Mouse (Mus musculus): ENCODE results near the gene Cabp2.
"Not testable (repeated sequence)": the region's sequence is repeated elsewhere in the genome, so short reads cannot be mapped to it uniquely, and the experiment has no call there.

Gene Cabp2

DNA sequence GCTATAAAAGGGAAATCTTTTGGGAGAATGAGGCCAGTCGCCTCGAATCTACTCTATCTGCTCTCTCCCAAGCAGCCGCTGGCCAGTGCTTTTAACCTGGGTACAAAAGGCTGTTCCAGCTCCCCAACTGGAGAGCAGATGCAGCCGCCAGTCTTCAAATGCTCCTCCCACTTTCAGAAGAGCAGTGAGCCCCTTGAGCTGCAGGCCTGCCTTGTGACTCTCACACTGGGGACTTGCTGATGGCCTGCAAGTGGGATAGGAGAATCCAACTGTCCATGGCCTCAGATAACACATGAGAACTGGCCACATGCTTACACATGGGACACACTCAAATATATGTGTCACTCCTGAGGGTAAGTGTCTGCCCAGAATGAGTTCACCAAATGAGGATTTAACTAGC is 24.7 kb upstream of the Cabp2 start:
- no peak for DNase-seq

DNA sequence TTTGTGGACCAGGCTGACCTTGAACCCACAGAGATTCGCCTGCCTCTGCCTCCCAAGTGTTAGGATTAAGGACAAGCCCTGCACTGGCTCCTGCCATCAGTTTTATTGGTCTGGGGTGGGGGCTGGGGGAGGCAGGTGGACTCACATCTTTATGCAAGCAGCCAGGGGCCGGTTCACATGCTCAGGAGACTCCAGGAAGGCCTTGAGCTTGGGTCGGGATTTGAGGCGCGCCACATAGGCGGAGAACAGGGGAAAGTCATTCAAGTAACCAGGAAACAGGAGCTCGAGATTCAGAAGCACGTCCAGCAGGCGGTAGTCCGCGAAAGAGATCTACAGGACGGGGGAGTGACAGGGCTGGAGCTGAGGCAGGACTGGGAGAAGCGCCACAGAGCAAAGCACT is 24.0 kb upstream of the Cabp2 start:
- no peak for DNase-seq

DNA sequence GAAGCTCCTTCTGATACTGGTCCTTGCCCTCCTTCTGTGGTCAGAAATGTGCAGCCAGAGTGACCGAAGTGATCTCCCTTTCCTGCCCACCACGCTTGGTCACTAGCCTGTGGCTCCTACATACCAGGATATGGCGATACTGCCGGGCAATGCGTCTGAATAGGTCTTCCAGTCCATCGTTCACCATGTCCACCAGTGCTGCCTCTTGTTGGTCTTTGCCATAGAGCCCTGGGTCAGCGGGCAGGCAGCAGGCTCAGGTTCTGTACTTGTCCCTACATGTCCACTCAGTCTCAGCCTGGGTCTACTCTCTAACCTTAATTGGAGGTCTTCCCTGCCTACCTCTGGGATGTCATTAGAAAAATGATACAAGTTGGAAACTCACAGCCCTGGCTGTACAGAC is 23.4 kb upstream of the Cabp2 start:
- DNase-seq, result no peak

GRCm38 (mm10) chr19:4058581-4058980 is 22.8 kb upstream of the Cabp2 start:
- no peak for DNase-seq

- DNase-seq, result no peak
Observed at GRCm38 (mm10) chr19:4059069-4059740, 22.2 kb upstream of the Cabp2 start, which contains the start of gene Gstp3. Gene Gstp3, minus strand, starts transcription at chr19:4059569.

DNA sequence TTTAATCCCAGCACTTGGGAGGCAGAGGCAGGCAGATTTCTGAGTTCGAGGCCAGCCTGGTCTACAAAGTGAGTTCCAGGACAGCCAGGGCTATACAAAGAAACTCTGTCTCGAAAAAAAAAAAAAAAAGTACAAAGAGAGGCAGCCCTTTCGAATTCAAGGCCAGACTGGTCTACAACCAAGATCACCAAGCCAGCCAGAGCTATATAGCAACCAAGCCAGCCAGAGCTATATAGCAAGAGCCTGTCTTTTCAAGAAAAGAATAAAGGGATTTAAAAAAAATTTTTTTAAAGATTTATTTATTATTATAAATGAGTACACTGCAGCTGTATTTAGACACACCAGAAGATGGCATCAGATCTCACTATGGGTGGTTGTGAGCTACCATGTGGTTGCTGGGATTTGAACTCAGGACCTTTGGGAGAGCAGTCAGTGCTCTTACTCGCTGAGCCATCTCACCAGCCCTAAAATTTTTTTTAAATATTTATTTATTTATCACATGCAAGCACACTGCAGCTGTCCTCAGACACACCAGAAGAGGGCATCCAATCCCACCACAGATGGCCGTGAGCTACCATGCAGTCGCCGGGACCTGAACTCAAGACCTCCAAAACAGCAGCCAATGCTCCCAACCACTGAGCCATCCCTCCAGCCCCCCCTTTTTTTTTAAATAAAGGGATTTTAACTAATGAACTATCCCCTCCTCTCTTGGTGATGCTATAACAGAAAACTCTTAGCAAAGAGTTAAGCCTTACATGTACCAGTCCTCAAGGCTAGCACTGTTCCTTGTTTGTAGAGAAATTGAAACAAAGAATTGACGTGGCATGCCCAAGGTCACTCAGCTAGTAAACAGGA is 21.1 kb upstream of the Cabp2 start:
- DNase-seq, result not testable (repeated sequence)

GRCm38 (mm10) chr19:4060899-4061465 is 20.4 kb upstream of the Cabp2 start:
- DNase-seq, result no peak

- not testable (repeated sequence) for DNase-seq
Observed at GRCm38 (mm10) chr19:4063357-4063756, 18.0 kb upstream of the Cabp2 start.

DNA sequence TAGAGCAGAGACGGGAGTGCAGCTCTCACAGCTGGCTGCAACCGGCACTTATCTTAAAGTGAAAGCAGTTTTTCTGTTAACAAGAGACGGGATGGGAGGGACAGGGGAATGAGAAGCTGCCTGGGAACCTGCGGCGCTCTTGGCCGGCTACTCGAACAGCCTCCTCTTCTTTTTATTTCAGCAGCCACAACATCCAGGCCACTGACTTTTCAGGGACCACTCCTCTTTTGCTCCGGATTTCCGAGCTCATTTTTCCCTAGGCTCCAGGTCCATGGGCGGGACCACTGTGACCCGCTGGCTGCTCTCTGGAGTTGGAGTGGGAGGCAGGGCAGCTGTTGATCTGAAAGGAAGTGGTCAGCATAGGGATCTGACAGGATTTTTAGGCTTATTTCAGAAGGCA is 16.9 kb upstream of the Cabp2 start:
- not testable (repeated sequence) for DNase-seq

GRCm38 (mm10) chr19:4066280-4066679 is 15.1 kb upstream of the Cabp2 start:
- DNase-seq, result no peak

DNA sequence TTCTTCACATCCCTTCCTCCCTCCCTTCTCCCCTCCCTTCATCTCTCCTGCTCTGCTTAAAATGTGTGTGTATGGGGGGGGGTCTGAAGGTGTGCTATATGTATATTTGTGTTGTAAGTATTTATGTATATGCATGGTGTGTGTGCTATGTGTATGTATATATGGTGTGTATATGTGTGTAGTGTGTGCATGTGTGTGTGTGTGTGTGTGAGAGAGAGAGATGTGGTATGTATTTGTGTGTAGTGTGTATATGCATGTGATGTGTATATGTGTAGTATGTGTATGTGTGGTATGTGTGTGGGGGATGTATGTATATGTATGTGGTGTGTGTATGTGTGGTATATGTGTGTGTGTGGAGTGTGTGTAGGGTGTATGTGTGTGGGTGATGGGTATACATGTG is 14.5 kb upstream of the Cabp2 start:
- no peak for DNase-seq

GRCm38 (mm10) chr19:4068242-4068641 is 13.1 kb upstream of the Cabp2 start:
- DNase-seq, result not testable (repeated sequence)

GRCm38 (mm10) chr19:4068717-4069410 is 12.5 kb upstream of the Cabp2 start:
- DNase-seq, result no peak

DNA sequence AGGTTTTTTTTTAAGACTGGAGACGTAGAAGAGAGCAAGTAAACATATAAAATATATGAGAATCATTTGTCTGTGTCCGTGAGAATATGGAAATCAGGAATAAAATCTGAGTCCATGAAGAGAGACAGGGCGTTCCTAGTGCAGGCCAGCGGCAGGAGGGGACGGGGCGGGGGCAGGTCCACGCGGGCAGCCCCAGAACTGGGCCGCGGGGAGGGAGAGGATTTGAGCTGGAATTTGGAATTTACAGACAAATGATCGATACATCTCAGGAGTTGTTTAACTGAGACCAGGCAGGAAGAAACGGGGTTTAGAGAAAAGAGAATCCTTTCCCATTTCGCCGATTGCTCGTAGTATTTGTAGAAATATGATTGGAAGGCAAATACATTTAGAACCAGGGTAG is 11.1 kb upstream of the Cabp2 start:
- DNase-seq, result no peak

DNA sequence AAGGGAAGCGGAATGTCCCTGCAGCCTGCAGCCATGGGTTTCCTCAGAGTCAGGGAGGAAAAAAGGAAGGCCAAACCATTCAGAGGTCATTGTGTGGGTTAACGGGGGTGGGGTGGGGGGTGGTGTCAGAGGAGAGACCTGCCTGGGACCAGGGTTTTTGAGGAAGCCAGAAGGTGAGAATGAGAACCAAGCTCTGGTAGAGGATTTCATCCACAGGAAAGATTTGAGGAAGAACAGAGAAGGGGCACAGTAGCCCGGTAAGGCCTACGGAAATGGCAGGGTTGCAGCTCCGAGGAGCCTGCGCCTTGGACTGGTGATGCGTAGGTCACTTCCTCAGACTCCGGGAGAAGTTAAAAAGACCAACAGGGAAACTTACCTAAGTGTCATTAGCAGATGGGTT is 10.6 kb upstream of the Cabp2 start:
- DNase-seq, result no peak

- no peak for DNase-seq
Observed at GRCm38 (mm10) chr19:4071406-4071805, 10.0 kb upstream of the Cabp2 start.

DNA sequence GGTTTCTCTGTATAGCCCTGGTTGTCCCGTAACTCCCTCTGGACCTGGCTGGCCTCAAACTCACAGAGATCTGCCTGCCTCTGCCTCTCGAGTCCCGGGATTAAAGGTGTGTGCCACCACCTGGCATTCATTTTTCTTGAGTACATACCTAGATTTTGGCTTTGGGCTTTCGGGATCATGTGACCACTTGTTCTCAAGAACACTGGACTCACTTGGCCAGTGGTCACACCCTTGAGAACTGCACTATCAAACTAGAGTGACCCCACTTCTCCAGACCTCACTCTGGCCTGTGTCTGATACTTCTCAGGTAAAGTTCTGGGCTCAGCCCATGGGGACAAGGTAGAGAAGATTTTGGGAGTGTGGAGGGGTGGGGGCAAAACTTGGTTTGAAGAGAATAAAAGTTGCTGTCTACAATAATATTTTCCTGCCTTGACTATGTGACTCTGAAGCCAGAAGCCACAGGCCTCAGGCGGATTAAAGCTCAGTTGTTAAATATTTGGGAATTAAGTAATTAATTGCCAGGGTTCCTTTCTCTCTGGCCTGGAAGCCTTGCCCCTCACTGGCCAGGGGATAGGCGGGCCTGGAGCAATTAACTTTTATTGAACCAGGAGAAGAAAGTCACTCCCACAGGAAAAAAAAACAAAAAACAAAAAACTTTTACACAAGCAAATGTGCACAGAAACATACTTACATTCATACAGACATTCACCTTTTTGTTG is 8.5 kb upstream of the Cabp2 start:
- no peak for DNase-seq

DNA sequence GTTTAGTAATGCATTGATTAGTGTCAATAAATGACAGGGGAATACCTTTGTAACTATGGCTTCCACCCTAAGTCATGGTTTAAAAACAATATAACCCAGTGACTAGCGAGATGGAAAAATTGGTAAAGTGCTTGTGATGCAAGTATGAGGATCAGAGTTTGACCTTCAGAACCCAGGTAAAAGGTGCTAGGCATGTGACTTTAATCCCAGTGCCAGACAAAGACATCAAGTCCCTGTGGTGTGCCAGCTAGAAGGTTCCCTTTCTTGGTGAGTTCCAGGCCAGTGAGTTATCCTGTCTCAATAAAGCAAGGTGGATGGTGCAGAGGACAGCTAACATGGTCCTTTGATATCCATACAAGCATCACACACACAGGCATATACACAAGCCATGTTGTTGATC is 5.8 kb upstream of the Cabp2 start:
- DNase-seq, result no peak

GRCm38 (mm10) chr19:4079594-4079993 is 1.8 kb upstream of the Cabp2 start:
- DNase-seq, result no peak

GRCm38 (mm10) chr19:4080511-4081009 is 818 bp upstream of the Cabp2 start:
- no peak for DNase-seq

DNA sequence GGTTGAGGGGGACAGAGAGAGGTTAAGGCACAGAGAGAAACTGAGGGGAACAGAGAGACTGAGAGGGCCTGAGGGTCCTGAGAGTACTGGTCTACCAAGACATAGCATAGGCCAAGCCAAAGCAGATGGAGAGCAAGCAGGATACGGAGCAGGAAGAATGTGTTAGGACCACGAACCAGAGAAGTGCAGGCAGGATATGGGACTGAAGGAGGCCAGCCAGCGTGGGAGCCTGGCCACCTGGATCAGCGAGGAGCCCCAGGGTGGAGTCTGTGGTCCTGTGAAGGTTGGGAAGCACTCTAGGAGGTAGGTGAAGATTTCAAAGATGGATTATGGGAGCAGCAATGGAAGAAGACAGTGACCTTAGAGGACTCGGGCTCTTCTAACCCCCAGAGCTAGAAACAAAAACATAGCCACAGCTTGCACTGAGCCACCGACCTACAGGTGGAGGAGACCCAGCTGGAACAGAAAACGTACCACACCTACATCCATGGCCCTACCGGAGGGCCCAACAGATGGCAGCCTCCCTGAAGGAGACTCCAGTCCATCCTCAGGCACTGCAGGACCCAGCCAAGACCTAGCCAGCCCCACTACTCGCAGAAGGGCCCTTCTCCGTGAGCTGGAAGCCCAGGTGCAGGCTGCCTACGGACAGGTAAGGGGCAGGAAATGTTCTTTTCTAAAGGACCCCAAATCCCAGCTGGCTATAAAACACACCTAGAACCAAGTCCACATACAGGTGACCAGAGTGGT is 1.0 kb downstream of the Cabp2 start:
- no peak for DNase-seq

GRCm38 (mm10) chr19:4083316-4083715 is 1.9 kb downstream of the Cabp2 start:
- DNase-seq, result no peak
